Mouse (Mus musculus) forebrain, embryonic 10.5 days (tissue): ENCODE results near the gene Boc. TPM values are rescaled to one million over a fixed set of nuclear protein-coding genes. Genes with fewer than 3 reads are reported as not detected.
A peak's percentile ranks its signal among the peaks of the same experiment; 100 is the strongest.
"Not testable (repeated sequence)": the region's sequence is repeated elsewhere in the genome, so short reads cannot be mapped to it uniquely, and the experiment has no call there.

Experiments
- DNase-seq: peaks from one replicate; pipeline ENCODE4 v3.0.0-alpha.2; 2017; ENCODE audit warnings: low spot score; ENCODE audit errors: extremely low spot score
- H3K27ac ChIP-seq: fragments of 300-500 bp; sonication (generic); 2 replicates; pipeline ENCODE4 v1.5.1; 2016; ENCODE audit warnings: mild to moderate bottlenecking
- H3K27me3 ChIP-seq: fragments of 300-500 bp; sonication (generic); 2 replicates; pipeline ENCODE4 v1.6.1; 2016; ENCODE audit warnings: mild to moderate bottlenecking; ENCODE audit not compliant: poor library complexity, severe bottlenecking
- H3K36me3 ChIP-seq: fragments of 300-500 bp; sonication (generic); replicated peaks from 2 replicates; pipeline ENCODE4 v1.6.1; 2016; ENCODE audit warnings: mild to moderate bottlenecking, moderate library complexity
- H3K4me1 ChIP-seq: fragments of 300-500 bp; sonication (generic); 2 replicates; pipeline ENCODE4 v1.6.1; 2016
- H3K4me3 ChIP-seq: fragments of 300-500 bp; sonication (generic); 2 replicates; pipeline ENCODE4 v1.5.1; 2016; ENCODE audit warnings: mild to moderate bottlenecking, moderate library complexity
- H3K9me3 ChIP-seq: fragments of 300-500 bp; sonication (generic); 2 replicates; pipeline ENCODE4 v1.6.1; 2016; ENCODE audit warnings: mild to moderate bottlenecking, moderate library complexity
- WGBS: fragments of 180-500 bp; shearing (Covaris S2); methylation state at CpG from one replicate; pipeline ENCODE4 v1.1.7; 2016; 5-methylcytosine and 5-hydroxymethylcytosine counted together
- microRNA-seq: library from miRNA; unstranded; fragments of <30 nt; microRNA quantifications from one replicate; pipeline ENCODE4, GENCODE M21; 2017
- polyA plus RNA-seq: library from polyadenylated mRNA; unstranded; fragments of >200 nt; fragmentation: Nextera tagmentation; extraction: Ambion mirVana; gene quantifications from 2 replicates; pipeline ENCODE4 v1.2.1, GENCODE M21; 2016

The Boc gene
- polyA plus RNA-seq, 1 experiment from 2014 or later, result 25.9 TPM

DNA sequence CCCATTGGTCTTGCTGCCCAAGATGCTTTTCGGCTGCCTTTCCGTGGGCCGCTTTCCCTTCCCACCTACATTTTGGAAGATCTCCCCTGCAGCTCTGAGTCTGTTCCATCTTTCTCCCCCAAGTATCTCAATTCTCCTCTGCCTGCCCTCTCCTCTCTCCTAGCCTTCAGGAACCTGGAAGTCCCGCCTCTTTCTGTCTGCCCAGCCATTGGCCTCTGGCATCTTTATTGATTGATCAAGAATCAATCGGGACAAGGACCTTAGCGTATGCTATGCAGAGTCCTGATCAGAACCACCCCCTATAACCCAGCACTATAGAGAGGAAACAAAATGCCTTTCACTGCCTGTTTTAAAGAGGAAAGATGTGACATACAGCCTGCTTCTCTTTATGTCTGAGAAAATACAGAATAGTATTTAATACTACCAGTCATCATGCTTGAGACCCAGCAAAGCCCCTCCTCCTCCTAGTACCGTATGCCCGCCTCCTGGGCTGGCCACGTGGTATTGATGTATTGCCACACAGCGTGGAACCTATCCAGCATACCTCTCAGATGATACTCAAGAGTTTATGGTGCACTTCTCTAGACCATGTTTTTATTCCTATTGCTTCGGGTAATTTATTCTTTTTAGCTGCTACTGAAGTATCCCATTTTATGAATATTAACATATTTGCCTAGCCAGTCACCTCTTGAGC lies 82.9 kb downstream of the Boc start:
- WGBS, result 89% methylated on average over 11 of the region's 11 CpGs
- no peaks in the 10 kb centered on the region for H3K4me1 ChIP-seq
- H3K36me3 ChIP-seq, result peaks cover 9% of the 10 kb centered on the region
- H3K27me3 ChIP-seq, result peaks cover 4% of the 10 kb centered on the region
- no peak overlapping the region for H3K4me3 ChIP-seq
- no peak overlapping the region for H3K27ac ChIP-seq
- no peaks in the 10 kb centered on the region for H3K9me3 ChIP-seq
- DNase-seq, result no peak

DNA sequence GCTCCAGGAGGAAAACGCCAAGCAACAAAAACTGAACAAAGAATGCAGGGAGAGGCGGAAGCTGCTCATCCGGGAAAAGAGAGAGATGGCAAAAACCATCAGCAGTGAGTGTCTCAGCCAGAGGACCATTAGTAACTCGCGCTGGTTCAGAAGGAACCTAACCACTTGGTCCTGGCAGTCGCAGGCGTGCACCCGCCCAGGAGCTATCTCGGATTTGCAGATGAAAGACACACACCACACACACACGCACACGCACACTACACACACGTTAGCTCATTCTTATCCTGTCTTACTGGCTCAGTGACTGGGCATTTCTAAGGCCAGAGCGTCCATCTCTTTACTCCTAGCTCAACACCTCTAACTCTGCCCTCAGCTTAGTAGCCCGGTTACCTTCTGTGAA lies 83.4 kb downstream of the Boc start:
- DNase-seq, result no peak
- H3K4me1 ChIP-seq, result no peaks in the 10 kb centered on the region
- H3K27me3 ChIP-seq, result peaks cover 4% of the 10 kb centered on the region
- WGBS, result 92% methylated on average over 14 of the region's 14 CpGs
- H3K27ac ChIP-seq, result no peak overlapping the region
- H3K9me3 ChIP-seq, result no peaks in the 10 kb centered on the region
- H3K4me3 ChIP-seq, result no peak overlapping the region
- H3K36me3 ChIP-seq, result peaks cover 9% of the 10 kb centered on the region

- 82% methylated on average over 5 of the region's 5 CpGs for WGBS
- H3K27ac ChIP-seq, result no peak overlapping the region
- no peak for DNase-seq
Measured at GRCm38 (mm10) chr16:44460922-44461321, 97.8 kb downstream of the Boc start.

DNA sequence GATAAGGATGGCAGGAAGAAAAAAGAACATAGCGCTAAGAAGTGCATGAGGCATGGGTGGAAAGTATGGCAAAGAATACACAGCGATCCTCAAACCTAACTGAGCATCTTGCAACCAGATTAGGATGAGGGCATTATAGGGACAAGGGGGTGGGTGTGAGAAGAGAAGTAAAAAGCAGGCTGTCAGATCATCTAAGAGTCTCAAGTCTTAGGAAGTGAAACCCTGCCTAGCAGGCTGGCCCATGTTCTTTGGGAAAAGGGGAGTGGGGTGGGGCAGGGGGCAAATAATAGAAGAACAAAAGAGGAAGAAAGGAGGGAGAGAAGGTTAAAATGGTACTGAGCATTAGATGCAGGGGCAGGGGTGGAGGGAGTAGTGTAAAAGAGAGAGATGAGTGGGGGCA lies 99.9 kb downstream of the Boc start:
- no peak for DNase-seq
- H3K4me3 ChIP-seq, result no peak overlapping the region
- H3K4me1 ChIP-seq, result peaks cover 6% of the 10 kb centered on the region
- H3K36me3 ChIP-seq, result no peaks in the 10 kb centered on the region
- 95% methylated on average over 2 of the region's 2 CpGs for WGBS
- no peaks in the 10 kb centered on the region for H3K9me3 ChIP-seq
- H3K27me3 ChIP-seq, result no peaks in the 10 kb centered on the region
- no peak overlapping the region for H3K27ac ChIP-seq

More at GRCm38 (mm10) chr16:44460922-44461321, 97.8 kb downstream of the Boc start:
- Histone ChIP-seq H3K27me3 (no peaks in the 10 kb centered on the region), H3K36me3 (no peaks in the 10 kb centered on the region), H3K4me1 (peaks cover 6% of the 10 kb centered on the region), H3K4me3 (no peak overlapping the region), H3K9me3 (no peaks in the 10 kb centered on the region)

DNA sequence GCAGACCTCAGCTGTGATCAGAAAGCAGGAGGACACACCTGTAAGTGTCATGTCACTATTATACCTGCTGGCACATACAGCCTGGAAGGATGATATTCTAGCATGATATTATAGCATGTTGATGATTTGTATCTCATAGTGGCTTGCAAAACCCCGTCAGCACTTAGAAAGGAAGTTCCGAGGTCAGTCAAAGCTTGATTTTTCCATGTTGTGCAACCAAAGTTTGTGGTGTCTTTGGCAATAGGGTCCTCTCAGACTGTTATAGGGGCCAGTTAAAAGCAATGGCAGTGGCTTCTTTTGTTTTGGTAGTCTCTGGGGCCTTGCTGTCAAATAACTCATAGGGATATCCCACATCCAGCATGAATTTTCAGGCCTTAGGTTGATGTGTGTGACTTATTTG lies 100.8 kb downstream of the Boc start:
- no peak for DNase-seq
- Histone ChIP-seq H3K4me3 (no peak overlapping the region), H3K27me3 (no peaks in the 10 kb centered on the region), H3K27ac (no peak overlapping the region), H3K36me3 (no peaks in the 10 kb centered on the region), H3K4me1 (peaks cover 6% of the 10 kb centered on the region), H3K9me3 (no peaks in the 10 kb centered on the region)
- WGBS, result 96% methylated on average over 2 of the region's 2 CpGs

- H3K27ac ChIP-seq, DNase-seq, H3K4me1 ChIP-seq, H3K9me3 ChIP-seq, H3K36me3 ChIP-seq, H3K4me3 ChIP-seq, H3K27me3 ChIP-seq: not testable (repeated sequence)
- whole genome bisulfite sequencing, result 96% methylated on average over 15 of the region's 15 CpGs
Measured at GRCm38 (mm10) chr16:44441913-44442312, 116.8 kb downstream of the Boc start.

DNA sequence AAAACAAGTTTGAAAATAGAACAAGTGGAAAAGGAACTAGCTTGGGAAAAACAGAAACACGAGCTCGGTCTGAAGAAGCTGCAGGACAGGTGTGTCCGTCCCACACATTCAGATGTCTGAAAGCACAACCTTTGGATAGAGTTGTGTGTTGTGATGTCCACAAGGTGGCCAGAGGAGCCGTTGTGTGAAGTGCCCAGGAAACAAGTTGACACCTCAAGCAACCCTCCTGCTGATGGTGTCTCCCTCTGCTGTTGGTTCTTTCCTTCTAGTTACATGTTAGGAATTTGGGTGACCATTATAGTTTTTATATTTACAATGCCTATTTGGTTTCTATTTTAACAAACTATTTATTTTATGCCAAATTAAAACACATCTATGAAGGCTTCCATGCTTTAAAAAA lies 123.2 kb downstream of the Boc start:
- no peaks in the 10 kb centered on the region for H3K27me3 ChIP-seq
- no peak for DNase-seq
- 72% methylated on average over 4 of the region's 4 CpGs for WGBS

More for the DNA sequence above, 123.2 kb downstream of the Boc start:
- H3K36me3 ChIP-seq, result no peaks in the 10 kb centered on the region
- H3K9me3 ChIP-seq, result no peaks in the 10 kb centered on the region
- H3K27ac ChIP-seq, result no peak overlapping the region
- H3K4me3 ChIP-seq, result no peak overlapping the region
- no peaks in the 10 kb centered on the region for H3K4me1 ChIP-seq

Small RNA genes within 50 kb of the gene (microRNA-seq; reads per million reads assigned to microRNA genes)
- 23.3 reads per million, percentile 32 among the genes with 10 or more reads in this experiment for gene Mir3081

Other genes starting within 250 kb of the Boc start
- gene Sidt1, start 225.7 kb downstream of the Boc start, polyA plus RNA-seq, result 0.15 and 0.18 TPM in 2 replicates
- gene Spice1, start 211.8 kb downstream of the Boc start, polyA plus RNA-seq, result 32.4 and 35.9 TPM in 2 replicates
- gene Cfap44, start 164.1 kb downstream of the Boc start, polyA plus RNA-seq, result 0.45 and 0.63 TPM in 2 replicates
- gene Nepro, start 165.4 kb upstream of the Boc start, polyA plus RNA-seq, result 15.4 and 17.1 TPM in 2 replicates
- gene Gtpbp8, start 187.5 kb upstream of the Boc start, polyA plus RNA-seq, result 31.9 and 32.4 TPM in 2 replicates
- 0.27 and 0.47 TPM in 2 replicates for gene Cd200r1, start 206.8 kb upstream of the Boc start, polyA plus RNA-seq